Mouse (Mus musculus) heart, postnatal 14 days (tissue): Measurements from ENCODE around the gene Ankrd39. TPM values are rescaled to one million over a fixed set of nuclear protein-coding genes. Genes with fewer than 3 reads are reported as not detected.

Experiments
- DNase-seq, 2 experiments: peaks; one replicate each; pipeline ENCODE4 v3.0.0; 2021 to 2022
- intact Hi-C: fragments of 180-260 bp; cut with DNase I; formaldehyde crosslinking; loops from one replicate; pipeline ENCODE4 v1.15.1; 2025
- microRNA-seq, 2 experiments: library from miRNA; unstranded; fragments of <30 nt; microRNA quantifications; one replicate each; pipeline ENCODE4 v1.2.0; 2021 to 2022
- total RNA-seq, 2 experiments: library from RNA; stranded (reverse); gene quantifications; 2 replicates each; pipeline ENCODE4 v1.2.3; 2021

The Ankrd39 gene
- total RNA-seq, 2 experiments from 2014 or later, result 10.4 to 11.9 TPM

DNA sequence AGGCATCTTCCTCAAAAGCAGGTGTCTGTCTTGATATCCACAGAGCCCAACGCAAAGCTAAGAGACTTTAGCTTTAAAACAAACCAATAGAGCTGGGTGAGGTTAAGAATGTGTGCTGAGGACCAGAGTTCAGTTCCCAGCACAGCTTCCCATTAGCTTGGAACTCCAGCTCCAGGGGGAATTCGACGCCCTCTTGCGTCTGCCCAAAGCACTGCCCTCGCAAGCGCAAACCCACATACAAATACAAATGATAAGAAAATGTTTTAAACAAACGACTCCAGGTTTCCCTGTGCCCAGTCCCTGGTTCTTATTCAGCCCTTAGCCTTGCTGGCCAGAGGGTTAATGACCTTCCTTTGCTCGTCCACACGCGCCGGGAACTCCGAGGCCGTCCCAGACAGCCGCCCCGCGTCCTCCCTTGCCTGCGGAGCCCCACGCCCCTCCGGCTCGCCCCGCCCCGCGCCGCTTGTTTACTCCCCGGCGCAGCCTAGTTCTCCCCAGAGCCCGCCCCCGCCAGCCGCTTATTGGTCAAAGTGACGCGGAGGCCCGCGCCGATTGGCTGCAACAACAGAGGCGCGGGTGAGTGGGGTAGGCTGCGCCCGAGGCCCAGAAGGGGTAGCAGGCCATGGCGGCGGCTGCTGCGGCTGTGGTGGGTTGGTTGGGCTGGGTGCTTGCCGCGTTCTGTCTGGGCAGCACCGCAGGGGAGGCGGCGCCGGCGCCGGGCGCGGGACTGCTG, 35.8 kb downstream of the Ankrd39 start, which contains the start of gene Cnnm3:
Cnnm3 (plus strand) TSS at position 579 of the 733 bp plus-strand sequence.
- intact Hi-C loops, result no loop called here
- DNase-seq, result peak; percentile 100

DNA sequence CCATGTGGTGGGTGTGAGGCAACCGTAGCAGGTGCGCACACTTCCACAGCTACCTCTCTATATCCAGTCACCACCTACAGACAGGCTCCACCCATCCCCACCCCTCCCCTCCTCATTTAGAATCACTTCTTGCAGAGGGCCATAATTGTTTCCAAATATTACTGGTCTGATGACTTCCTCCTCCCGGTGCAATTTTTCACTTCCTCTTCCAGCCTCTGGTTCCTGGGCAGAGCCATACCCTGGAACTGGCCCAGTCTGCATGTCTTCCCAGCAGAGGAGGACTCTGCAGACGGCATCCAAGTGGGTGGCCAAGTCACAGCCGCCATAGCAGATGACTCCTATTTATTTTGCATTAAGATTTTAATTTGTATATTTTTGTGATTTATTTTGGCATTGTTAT, 39.0 kb downstream of the Ankrd39 start:
- intact Hi-C loops, result no loop called here
- DNase-seq, result no peak

DNA sequence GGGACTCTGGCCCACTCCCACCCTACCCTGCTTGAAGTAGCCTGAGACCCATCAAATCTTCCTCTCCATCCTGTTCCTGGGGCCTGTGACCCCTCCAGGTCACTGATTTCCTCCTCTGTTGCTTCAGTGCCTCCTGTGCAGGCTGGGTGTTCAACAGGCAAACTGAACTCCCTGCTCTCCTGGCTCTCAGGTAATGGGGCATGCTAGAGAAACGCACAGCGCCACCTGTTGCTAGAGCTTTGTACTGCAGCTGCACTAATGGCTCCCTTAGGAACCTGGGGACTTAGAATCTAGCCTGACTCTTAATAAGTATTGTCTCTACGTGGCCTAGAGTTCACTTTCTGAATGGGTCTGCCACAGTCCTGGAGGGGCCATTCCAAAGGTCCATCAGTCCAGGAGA, 46.0 kb downstream of the Ankrd39 start:
- DNase-seq, result peak; percentile 76 to 86

DNA sequence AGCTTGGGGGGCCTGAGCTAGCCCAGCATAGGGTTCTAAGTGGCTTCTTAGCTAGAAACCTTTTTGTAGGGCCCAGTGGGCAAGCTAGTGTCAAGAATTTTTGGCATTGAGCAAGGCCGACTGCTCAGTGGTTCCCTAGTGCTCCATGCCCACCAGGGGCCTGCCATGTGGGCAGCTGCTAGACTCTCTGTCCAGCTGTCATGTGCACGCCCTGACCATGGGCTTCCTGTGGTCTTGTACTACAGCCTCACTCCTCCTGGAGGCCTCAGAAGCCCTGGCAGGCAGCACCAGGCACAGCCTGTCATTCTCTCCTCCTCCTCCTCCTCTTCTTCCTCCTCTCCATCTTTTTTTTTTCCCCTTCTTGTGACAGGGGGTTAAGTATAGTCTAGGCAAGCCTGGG, 49.9 kb downstream of the Ankrd39 start:
- intact Hi-C loops, result no loop called here
- DNase-seq, result no peak

More for the DNA sequence above, 46.0 kb downstream of the Ankrd39 start:
- intact Hi-C loops, result loop anchor here (2.0 kb wide), 1 partner anchor 178 kb away; no protein-coding TSS in a partner anchor

DNA sequence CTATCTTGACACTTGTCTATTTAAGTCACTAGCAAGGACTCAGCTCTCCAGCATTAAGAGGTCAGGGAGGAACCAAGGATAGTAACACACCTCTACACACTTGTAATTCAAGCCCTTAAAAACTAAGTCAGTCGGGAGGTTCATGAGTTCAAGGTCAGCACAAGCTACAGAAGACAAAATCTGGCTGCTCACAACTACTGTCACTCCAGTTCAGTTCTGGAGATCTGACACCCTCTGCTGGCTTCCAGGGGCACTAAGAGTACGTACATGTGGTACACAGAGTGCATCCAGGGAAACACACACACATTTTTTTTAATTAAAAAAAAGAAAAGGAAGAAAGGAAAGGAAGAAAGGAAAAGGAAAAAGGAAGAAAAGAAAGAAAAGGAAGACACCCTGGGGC, 50.5 kb downstream of the Ankrd39 start:
- intact Hi-C loops, result no loop called here
- DNase-seq, result no peak

DNA sequence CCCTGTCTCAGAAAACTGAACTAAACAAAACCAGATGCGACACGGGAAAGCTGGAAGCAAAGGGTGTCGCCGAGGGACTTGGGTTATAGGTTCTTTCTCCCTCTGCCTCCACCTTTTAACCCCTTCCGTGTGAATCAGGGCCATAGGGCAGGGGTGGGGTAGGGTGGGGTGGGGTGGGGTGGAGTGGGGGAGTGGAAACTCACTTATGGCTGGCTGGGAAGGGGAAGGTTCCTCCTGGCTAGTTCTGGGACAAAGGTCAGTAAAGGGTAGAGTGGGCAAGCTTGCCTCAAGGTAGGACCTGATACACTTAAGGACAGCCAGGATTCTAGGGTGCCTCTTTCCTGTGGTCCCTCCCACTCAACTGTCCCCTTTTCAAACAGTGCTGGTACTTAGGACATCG, 53.9 kb downstream of the Ankrd39 start:
- intact Hi-C loops, result loop anchor here (2.0 to 5.0 kb wide), 3 partner anchors 51 to 168 kb away; partner anchors contain the start of gene Kansl3
- DNase-seq, result no peak

DNA sequence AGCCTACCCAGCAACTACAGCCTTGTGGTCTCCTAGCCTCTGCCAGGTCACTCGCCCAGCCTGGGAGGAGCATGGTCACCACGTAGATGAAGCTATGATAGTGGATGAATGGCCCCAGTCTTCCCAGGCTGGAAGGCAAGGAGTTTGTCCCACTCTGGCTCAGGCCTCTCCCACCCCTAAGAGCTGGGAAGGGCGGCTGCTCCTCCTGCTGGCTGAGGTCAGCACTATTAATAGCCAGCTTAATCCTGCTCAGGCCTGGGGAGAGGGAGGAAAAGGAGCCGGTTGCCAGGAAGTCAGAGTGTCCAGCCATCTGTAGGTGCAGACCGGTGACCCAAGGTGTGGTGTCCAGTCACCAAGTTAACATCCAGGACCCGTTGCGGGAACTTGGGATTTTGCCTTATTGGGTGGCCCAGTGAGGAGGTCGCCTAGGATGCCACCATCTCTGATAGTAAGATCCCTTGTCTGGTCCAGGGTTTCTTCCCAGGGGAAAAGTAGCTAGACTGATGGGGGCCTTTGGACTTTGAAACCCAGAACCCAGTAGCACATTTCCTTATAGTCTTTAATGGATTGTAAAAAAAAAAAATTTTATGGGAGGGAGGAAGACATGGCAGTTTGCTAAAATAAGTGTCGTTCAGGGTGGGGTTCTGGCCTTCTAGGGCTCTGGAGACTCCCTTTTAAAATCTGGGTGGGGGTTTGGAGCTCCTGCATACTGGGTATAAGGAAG, 54.7 kb downstream of the Ankrd39 start:
- peak; percentile 72 to 78 for DNase-seq
- intact Hi-C loops, result loop anchor here (2.0 to 5.0 kb wide), 3 partner anchors 50 to 168 kb away; partner anchors contain the start of gene Kansl3

DNA sequence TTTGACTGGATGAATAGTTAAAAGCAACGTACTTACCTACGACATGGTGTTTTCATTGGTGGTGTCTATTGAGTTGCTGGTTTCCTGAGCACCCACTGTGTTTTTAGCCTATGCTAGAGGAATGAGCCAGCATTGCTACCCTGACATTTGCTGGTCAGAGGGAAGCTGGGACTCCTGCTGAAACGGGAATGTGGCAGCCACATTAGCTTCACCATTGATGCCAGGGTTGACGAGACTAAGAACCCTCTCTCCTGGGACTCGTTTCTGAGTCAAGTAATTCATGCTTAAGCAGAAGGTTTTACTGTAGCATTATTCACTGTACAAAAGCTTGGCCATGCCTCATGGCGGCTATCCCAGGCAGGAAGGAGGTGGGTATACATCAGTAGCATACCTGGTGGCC, 57.6 kb downstream of the Ankrd39 start:
- DNase-seq, result no peak
- intact Hi-C loops, result loop anchor here (5.0 kb wide), 2 partner anchors 47 to 122 kb away; partner anchors contain the start of gene Kansl3

Small RNA genes within 50 kb of the gene (microRNA-seq; reads per million reads assigned to microRNA genes)
- 0 reads per million in 2 experiments for gene Gm47280

Other genes starting within 250 kb of the Ankrd39 start
- 10 to 100 TPM in 1 of 2 experiments, 1 to 10 TPM in 1; 9.1 to 11.4 TPM for gene Arid5a, start 239.7 kb downstream of the Ankrd39 start, total RNA-seq
- gene Kansl3, start 178.3 kb downstream of the Ankrd39 start, total RNA-seq, result 10 to 100 TPM; 58.8 to 60.5 TPM
- not detected for gene Fer1l5, start 175.2 kb downstream of the Ankrd39 start, total RNA-seq
- gene Lman2l, start 102.2 kb downstream of the Ankrd39 start, total RNA-seq, result 10 to 100 TPM; 19.9 to 20.8 TPM
- 1 to 10 TPM; 3.4 to 4.1 TPM for gene Cnnm4, start 75.8 kb downstream of the Ankrd39 start, total RNA-seq
- 10 to 100 TPM; 12.9 to 15.6 TPM for gene Cnnm3, start 35.6 kb downstream of the Ankrd39 start, total RNA-seq
- gene Ankrd23, start 10.6 kb downstream of the Ankrd39 start, total RNA-seq, result 100 to 1,000 TPM; 101 to 170 TPM
- 10 to 100 TPM; 52.6 to 94.6 TPM for gene Gm42417, start 8.0 kb downstream of the Ankrd39 start, total RNA-seq
- gene Sema4c, start 10.9 kb upstream of the Ankrd39 start, total RNA-seq, result 10 to 100 TPM; 19.4 to 20.0 TPM
- gene Fam178b, start 135.7 kb upstream of the Ankrd39 start, total RNA-seq, result under 1 TPM; 0.67 to 0.73 TPM
- 1,000 to 10,000 TPM; 2,156 to 2,164 TPM for gene Cox5b, start 144.0 kb upstream of the Ankrd39 start, total RNA-seq
- not detected for gene 4933424G06Rik, start 162.7 kb upstream of the Ankrd39 start, total RNA-seq
- gene Actr1b, start 167.0 kb upstream of the Ankrd39 start, total RNA-seq, result 100 to 1,000 TPM; 106 TPM
- gene Zap70, start 214.4 kb upstream of the Ankrd39 start, total RNA-seq, result 1 to 10 TPM in 1 of 2 experiments, under 1 TPM in 1; 0.22 to 3.3 TPM